Comparison of ENCODE assay signal across 13 mouse cellular contexts in genomic region chr16:93442837-93443236, GRCm38 (mm10).
DNase-seq lines count a peak whose midpoint lies in the region; ATAC-seq lines count a peak whose summit lies in the region.
"Had no signal": no experiment of that assay in that cellular context is flagged by ENCODE, and none has a peak within 500 bp of the region (broad histone marks: within the 10 kb centered on the region; RNA-seq: fewer than 3 reads in every experiment).

No protein-coding gene starts in this region.

- no peak overlapping the region for H3K27ac ChIP-seq in kidney, embryonic 16.5 days (ENCODE audit: low read length)
- H3K27ac ChIP-seq in embryonic facial prominence, embryonic 12.5 days: peak overlapping the region; percentile 55
- H3K27ac ChIP-seq: limb, embryonic 15.5 days had no signal

- peaks cover 4% of the 10 kb centered on the region; the same call in 1 of the 2 replicates for H3K27me3 ChIP-seq in kidney, embryonic 16.5 days (ENCODE audit: insufficient read depth, low read length)
- H3K27me3 ChIP-seq in embryonic facial prominence, embryonic 12.5 days: 0 out of 2 replicates have a peak, but pooled peaks cover 1% of the 10 kb centered on the region
- H3K27me3 ChIP-seq: limb, embryonic 15.5 days had no signal

- WGBS in kidney, embryonic 16.5 days: 30% methylated on average over 11 of the region's 11 CpGs
- WGBS in embryonic facial prominence, embryonic 12.5 days: 25% methylated on average over 11 of the region's 11 CpGs

- H3K36me3 ChIP-seq in kidney, embryonic 16.5 days (ENCODE audit: insufficient read depth, low read length): no peaks in the 10 kb centered on the region
- no peaks in the 10 kb centered on the region for H3K36me3 ChIP-seq in embryonic facial prominence, embryonic 12.5 days
- H3K36me3 ChIP-seq: limb, embryonic 15.5 days had no signal

- no peak for ATAC-seq in kidney, embryonic 16.5 days (ENCODE audit: low FRiP score, low TSS enrichment)
- ATAC-seq in embryonic facial prominence, embryonic 12.5 days (ENCODE audit: insufficient number of reproducible peaks, insufficient read depth, low FRiP score, low TSS enrichment): no peak
- no peak for ATAC-seq in CD4-positive, CD25-positive, alpha-beta regulatory T cell, adult 4 months
- ATAC-seq: activated CD4-positive, CD25-positive, alpha-beta regulatory T cell, adult 4 months; hindbrain, embryonic 16.5 days had no signal

- H3K9me3 ChIP-seq in kidney, embryonic 16.5 days (ENCODE audit: low read length): peaks cover 5% of the 10 kb centered on the region; the same call in 1 of the 2 replicates
- H3K9me3 ChIP-seq in embryonic facial prominence, embryonic 12.5 days: no peaks in the 10 kb centered on the region
- H3K9me3 ChIP-seq: limb, embryonic 15.5 days had no signal

- H3K4me3 ChIP-seq in kidney, embryonic 16.5 days (ENCODE audit: low read length): no peak overlapping the region
- H3K4me3 ChIP-seq in embryonic facial prominence, embryonic 12.5 days: no peak overlapping the region
- H3K4me3 ChIP-seq: limb, embryonic 15.5 days had no signal

- peak; percentile 58 for DNase-seq in gastrocnemius, postnatal 10 days
- no peak for DNase-seq in gastrocnemius, postnatal 25 days
- DNase-seq in kidney, postnatal 4 days: peak; percentile 52 to 60
- peak; percentile 30 for DNase-seq in MN1 (ENCODE audit: low spot score)
- DNase-seq in layer of hippocampus, adult 9-11 months: no peak
- DNase-seq: cerebellum, adult 11 months; right cerebral cortex, postnatal 14 days had no signal

- H3K4me2 ChIP-seq in kidney, embryonic 16.5 days (replicated peaks; ENCODE audit: low read depth, low read length): no peak overlapping the region
- no peak overlapping the region for H3K4me2 ChIP-seq in embryonic facial prominence, embryonic 12.5 days (replicated peaks)
- H3K4me2 ChIP-seq: limb, embryonic 15.5 days had no signal

- H3K4me1 ChIP-seq in kidney, embryonic 16.5 days (ENCODE audit: insufficient read depth, low read length): 0 out of 2 replicates have a peak, but pooled peaks cover 13% of the 10 kb centered on the region
- peaks cover 24% of the 10 kb centered on the region for H3K4me1 ChIP-seq in embryonic facial prominence, embryonic 12.5 days

- H3K9ac ChIP-seq in kidney, embryonic 16.5 days (replicated peaks; ENCODE audit: low read length): no peak overlapping the region
- no peak overlapping the region for H3K9ac ChIP-seq in embryonic facial prominence, embryonic 12.5 days
- H3K9ac ChIP-seq: limb, embryonic 15.5 days had no signal

Comparison
In these comparisons a context has a peak if more than half of its experiments do, and no peak if none do; other contexts are left out.
1. DNase-seq: peak in gastrocnemius, postnatal 10 days (single experiment), kidney, postnatal 4 days (2 of 2) and MN1 (single experiment); none in gastrocnemius, postnatal 25 days (single experiment) and layer of hippocampus, adult 9-11 months (single experiment).